Mouse (Mus musculus): ENCODE data around the gene Mad2l2.
"Not testable (repeated sequence)": the region's sequence is repeated elsewhere in the genome, so short reads cannot be mapped to it uniquely, and the experiment has no call there.

Gene Mad2l2

GRCm38 (mm10) chr4:148169586-148169985 is 39.4 kb downstream of the Mad2l2 start:
- DNase-seq (ENCODE audit: low read depth, low spot score), result no peak

- DNase-seq (ENCODE audit: low read depth, low spot score), result no peak
Measured at GRCm38 (mm10) chr4:148170842-148171241, 40.7 kb downstream of the Mad2l2 start.

- no peak for DNase-seq (ENCODE audit: low read depth, low spot score)
Measured at GRCm38 (mm10) chr4:148171261-148171660, 41.1 kb downstream of the Mad2l2 start.

GRCm38 (mm10) chr4:148173811-148174494 is 43.8 kb downstream of the Mad2l2 start:
- no peak for DNase-seq (ENCODE audit: low read depth, low spot score)

- DNase-seq (ENCODE audit: low read depth, low spot score), result no peak
Measured at GRCm38 (mm10) chr4:148174495-148174862, 44.3 kb downstream of the Mad2l2 start.

- DNase-seq (ENCODE audit: low read depth, low spot score), result not testable (repeated sequence)
Measured at GRCm38 (mm10) chr4:148176603-148177002, 46.4 kb downstream of the Mad2l2 start.

- no peak for DNase-seq (ENCODE audit: low read depth, low spot score)
Measured at GRCm38 (mm10) chr4:148177716-148178115, 47.5 kb downstream of the Mad2l2 start.

GRCm38 (mm10) chr4:148181483-148181882 is 51.3 kb downstream of the Mad2l2 start:
- DNase-seq (ENCODE audit: low read depth, low spot score), result no peak

GRCm38 (mm10) chr4:148182363-148182762 is 52.2 kb downstream of the Mad2l2 start:
- DNase-seq (ENCODE audit: low read depth, low spot score), result no peak

GRCm38 (mm10) chr4:148184564-148184963 is 54.4 kb downstream of the Mad2l2 start:
- DNase-seq (ENCODE audit: low read depth, low spot score), result no peak

- no peak for DNase-seq (ENCODE audit: low read depth, low spot score)
Measured at GRCm38 (mm10) chr4:148185819-148186218, 55.6 kb downstream of the Mad2l2 start.

- not testable (repeated sequence) for DNase-seq (ENCODE audit: low read depth, low spot score)
Measured at GRCm38 (mm10) chr4:148188767-148189166, 58.6 kb downstream of the Mad2l2 start.

GRCm38 (mm10) chr4:148192707-148193245 is 62.6 kb downstream of the Mad2l2 start:
- DNase-seq (ENCODE audit: low read depth, low spot score), result no peak

GRCm38 (mm10) chr4:148194400-148194799 is 64.2 kb downstream of the Mad2l2 start:
- no peak for DNase-seq (ENCODE audit: low read depth, low spot score)
